Mouse (Mus musculus): Measurements from ENCODE around the gene 1700066M21Rik. TPM values are rescaled to one million over a fixed set of nuclear protein-coding genes. Genes with fewer than 3 reads are reported as not detected.

1700066M21Rik gene
- 14.6 to 27.8 TPM (median 20.0 TPM) in 3 replicates for total RNA-seq (2017)

DNA sequence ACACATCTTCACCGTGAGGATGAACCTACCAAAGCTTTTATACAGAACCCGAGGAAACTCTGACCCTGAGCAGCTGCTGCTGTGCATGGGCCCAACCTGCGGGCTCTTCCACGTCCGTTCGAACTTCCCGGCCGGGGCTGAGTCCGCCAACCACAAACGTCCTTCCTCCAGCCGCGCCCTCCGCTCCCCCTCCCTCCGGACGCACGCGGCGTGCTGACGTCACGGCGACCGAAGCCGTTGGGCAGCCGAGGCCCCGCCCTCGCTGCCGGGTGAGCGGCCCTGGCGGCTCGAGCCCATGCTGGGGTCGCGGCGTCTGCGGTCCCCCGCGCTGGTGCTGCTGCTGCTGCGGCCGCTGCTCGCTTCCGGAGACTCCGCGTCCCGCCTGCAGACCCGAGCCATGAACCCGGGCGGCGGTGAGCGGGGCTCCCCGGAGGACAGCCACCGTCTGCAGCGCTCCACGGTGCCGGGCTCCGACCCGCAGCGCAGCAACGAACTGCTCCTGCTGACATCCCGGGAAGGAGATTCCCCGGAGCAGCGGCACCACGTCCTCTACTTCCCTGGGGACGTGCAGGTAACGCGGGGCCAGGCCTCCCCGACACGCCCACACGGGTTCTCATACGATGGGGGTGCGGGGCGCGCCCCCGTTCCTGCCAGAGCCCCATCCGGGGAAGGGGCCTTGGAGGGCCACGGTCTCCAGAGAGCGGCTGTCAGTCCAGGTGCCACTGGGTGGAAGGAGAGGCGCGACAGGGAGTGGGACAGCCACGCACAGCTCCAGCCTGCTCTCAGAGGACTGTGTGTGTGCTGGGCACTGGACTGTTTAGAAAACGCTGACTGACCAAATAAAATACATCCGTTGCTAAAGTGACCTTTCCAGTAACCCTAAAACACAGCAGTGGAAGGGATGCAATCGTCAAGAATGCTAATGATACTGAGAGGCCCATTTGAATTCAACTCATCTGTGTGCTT lies at the start of gene 1700066M21Rik:
Gene 1700066M21Rik, plus strand, starts transcription at position 245 of the 966 bp plus-strand sequence.
- peak; percentile 94 for ATAC-seq (replicated peaks; ENCODE audit: insufficient number of reproducible peaks, low FRiP score, low TSS enrichment, poor library complexity, severe bottlenecking)

DNA sequence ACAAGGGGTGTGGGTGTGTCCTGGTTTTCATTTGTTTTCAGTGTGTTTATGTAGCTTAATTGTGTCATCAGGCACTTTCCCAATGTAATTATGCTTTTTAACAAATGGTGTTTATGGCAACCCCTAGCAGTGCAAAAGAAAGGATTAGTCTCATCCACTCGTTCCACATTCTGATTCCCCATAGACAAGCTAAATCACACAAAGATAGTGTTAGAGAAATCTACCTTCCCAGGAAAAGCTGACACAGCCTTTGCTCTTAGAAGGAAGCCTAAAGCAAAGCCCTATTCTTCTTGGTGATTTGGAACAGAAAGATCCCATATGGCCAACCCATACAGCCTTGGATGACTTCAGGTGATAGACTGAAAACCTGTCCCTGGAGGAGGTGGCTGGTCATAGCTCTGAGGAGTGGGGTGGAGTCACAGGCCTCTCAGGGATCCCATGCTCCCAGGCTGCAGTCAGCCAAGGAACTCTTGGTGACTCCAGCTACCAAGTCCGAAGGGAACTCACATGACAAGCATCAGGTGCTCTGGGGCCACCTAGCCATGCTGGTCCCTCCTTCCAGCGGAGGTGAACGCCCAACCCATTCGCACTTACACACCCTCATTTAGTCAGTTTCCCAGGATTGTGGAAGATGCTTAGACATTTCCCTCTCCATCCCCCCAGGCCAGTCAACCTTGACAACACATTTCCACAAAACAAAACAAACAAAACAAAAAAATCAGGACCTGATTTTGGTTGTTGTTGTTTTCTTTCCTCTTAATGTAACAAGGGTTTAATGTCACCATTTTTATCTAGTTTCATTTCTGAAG lies 47.9 kb upstream of the 1700066M21Rik start:
- ATAC-seq (replicated peaks; ENCODE audit: insufficient number of reproducible peaks, low FRiP score, low TSS enrichment, poor library complexity, severe bottlenecking), result no peak

DNA sequence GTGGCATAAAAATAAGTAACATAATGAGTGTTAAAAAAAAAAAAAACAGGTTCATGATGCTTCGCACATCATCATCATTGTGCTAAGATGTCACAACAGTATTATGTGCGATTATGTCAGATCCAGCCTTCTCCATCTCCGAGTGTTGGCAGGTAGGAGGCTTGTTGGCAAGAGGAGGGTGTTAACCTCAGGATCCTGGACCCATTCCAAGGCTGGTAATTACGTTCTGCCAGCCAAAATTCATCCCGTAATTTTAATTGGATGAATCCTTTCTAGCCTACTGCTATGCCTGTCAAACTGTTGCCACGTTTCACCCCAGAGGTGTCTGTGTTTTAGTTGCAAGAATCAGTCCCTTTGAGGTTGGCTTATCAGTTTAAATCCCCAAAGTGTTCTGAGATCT lies 47.2 kb upstream of the 1700066M21Rik start:
- ATAC-seq (replicated peaks; ENCODE audit: insufficient number of reproducible peaks, low FRiP score, low TSS enrichment, poor library complexity, severe bottlenecking), result no peak

DNA sequence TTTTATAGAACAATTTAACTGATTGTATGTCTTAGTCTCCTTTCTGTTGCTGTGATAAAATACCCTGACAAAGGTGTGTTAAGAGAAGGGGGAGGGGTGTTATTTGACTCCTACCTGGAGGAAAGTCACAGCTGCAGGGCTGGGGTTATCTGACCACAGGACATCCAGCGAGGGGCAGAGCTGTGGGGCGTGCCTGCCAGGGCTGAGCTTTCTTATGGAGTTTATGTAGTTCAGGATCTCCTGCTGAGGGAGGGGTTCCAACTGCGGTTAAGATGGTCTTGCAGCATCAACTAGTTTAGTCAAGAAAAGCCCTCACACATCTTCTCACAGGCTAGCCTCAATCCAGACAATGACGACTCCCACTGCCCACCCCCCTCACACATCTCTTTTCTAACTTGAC lies 45.4 kb upstream of the 1700066M21Rik start:
- no peak for ATAC-seq (replicated peaks; ENCODE audit: insufficient number of reproducible peaks, low FRiP score, low TSS enrichment, poor library complexity, severe bottlenecking)

DNA sequence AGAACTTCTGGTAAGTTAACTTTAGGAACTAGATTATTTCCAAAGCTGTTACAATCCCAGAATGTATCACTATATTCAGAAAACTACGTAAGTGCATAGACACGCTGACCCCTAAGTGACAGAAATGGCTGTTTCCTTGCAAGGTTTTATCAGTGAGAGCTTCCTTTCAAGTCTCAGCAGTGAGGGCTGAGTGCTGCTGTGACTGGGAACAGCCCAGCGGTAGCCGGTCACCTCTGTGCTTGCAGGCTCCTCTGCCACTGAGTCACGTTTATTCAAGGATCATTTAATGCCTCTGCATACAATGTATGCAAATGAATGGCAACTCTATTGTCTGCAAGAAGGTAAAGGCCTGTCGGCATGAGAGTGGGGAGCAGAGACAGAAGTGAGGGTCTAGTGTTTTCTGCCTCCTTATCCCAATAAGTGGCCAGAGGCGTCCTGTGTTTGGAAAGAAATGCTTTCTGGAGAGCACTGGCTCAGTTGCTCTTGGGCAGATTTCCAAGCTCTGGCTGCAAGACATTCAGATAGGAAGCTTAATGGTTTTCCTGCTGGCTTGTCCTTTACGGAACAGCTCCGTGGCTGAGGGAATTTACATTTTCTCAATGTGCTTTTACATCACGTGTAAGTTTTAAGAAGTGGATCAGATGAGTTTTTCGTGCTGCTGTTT lies 43.7 kb upstream of the 1700066M21Rik start:
- ATAC-seq (replicated peaks; ENCODE audit: insufficient number of reproducible peaks, low FRiP score, low TSS enrichment, poor library complexity, severe bottlenecking), result no peak

DNA sequence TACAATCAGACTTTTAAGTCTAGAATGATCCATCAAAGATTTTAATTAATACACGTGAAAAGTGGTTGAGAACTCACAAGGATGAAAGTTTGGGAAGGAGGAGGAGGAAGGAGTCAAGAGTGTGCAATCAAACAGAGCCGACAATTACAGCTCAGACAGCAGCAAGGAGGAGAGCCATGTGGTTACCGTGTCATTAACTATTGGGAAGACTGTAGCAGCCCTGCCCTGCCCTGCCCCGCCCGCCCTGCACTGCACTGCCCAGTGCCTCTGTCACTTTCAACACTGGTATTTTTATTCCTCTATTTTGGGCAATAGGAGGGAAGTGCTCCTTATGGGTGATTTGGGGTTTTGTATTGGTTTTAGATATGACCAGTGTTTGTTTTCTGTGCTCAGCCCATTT lies 42.2 kb upstream of the 1700066M21Rik start:
- ATAC-seq (replicated peaks; ENCODE audit: insufficient number of reproducible peaks, low FRiP score, low TSS enrichment, poor library complexity, severe bottlenecking), result no peak

DNA sequence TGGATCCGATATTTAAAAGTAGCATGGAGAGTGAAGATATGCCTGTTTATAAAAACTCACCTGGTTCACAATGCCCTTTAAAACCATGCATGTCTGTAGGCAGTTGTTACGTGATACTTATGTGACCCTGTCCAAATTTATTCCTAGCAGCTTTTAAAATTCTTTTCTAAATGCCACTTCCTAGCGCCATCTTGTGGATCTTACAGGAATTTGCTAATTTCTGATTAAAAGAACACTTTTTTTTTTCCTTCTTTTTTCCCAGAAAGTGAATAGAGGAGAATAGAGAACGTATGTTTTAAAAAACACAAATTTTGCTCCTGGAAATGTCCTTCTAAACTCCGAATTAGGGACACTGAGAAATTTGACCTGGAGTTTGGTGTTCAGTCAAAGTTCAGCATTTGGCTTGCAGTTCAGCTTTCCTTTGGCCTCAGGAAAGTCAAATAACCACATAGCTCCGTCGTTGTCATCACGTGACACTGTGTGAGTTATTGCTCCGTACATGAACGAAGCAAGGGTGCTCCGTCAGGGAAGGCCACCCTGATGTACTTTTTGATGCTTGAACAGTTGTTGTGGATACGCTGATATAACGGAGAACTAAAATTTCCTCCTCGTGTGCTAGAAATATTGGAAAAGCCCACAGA lies 38.1 kb upstream of the 1700066M21Rik start:
- ATAC-seq (replicated peaks; ENCODE audit: insufficient number of reproducible peaks, low FRiP score, low TSS enrichment, poor library complexity, severe bottlenecking), result no peak

DNA sequence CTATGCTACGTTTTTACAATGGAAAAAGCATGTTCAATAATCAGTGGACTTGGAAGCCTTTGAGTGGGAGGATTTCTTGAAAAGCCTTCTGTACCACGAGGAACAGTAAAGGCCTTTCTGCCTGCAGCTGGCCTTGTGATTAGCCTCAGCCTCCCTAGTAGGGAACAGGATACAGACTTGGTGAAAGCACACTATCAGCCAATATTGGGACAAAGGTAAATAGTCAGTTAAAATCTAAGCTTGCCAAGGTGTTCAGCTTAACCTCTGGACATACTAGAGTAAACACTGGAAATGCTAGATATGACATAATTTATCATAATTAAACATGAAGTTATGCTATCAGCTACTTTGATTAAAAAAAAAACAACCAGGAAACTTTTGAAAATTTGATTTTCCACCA lies 36.2 kb upstream of the 1700066M21Rik start:
- no peak for ATAC-seq (replicated peaks; ENCODE audit: insufficient number of reproducible peaks, low FRiP score, low TSS enrichment, poor library complexity, severe bottlenecking)

DNA sequence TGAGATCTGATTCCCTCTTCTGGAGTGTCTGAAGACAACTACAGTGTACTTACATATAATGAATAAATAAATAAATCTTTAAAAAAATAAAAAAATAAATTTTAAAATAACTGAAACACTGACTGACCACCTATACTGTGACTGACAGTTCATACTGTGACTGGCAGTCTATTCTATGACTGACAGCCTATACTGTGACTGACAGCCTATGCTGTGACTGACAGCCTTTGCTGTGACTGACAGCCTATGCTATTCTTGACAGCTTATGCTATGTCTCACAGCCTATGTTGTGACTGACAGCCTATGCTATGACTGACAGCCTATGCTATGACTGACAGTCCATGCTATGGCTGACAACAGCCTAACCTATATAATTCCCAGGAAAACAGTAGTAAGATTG lies 29.9 kb upstream of the 1700066M21Rik start:
- ATAC-seq (replicated peaks; ENCODE audit: insufficient number of reproducible peaks, low FRiP score, low TSS enrichment, poor library complexity, severe bottlenecking), result no peak

DNA sequence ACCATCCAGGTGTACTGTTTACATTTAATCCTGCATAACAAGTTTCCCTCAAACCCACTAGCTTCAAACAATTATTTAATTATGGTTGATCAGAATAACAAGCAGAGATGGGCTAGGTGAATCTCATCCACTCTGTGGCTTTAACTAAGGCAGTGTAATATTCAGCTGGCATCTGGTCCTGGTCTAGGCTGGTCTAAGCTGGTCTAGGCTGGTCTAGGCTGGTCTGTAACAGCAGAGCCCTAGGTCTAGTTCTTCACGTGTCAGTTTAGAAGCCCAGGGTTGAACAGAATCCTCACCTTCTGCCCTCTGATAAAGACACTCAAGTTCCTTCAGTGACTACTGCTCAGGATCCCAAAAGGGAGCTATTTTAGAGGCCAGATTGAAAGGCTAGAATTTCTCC lies 25.5 kb upstream of the 1700066M21Rik start:
- no peak for ATAC-seq (replicated peaks; ENCODE audit: insufficient number of reproducible peaks, low FRiP score, low TSS enrichment, poor library complexity, severe bottlenecking)

DNA sequence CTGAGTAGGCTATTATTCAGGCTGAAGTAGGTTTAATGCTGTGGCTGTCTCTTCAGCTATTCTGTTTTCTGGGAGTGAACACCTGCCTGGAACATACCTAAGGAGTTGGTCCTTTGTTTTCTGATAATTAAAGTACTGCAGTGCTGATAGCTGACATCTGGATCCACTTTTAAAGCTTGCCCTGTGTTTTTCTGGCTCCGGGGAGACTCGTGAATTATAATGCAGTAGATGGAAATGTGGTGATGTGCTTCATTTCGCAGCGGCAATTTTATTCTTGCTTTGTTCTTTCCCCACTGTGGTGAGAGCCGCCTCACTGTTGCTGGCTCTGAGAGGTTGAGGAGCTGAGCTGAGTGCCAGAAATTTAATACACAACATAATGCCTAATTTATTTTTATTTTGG lies 18.9 kb upstream of the 1700066M21Rik start:
- no peak for ATAC-seq (replicated peaks; ENCODE audit: insufficient number of reproducible peaks, low FRiP score, low TSS enrichment, poor library complexity, severe bottlenecking)

DNA sequence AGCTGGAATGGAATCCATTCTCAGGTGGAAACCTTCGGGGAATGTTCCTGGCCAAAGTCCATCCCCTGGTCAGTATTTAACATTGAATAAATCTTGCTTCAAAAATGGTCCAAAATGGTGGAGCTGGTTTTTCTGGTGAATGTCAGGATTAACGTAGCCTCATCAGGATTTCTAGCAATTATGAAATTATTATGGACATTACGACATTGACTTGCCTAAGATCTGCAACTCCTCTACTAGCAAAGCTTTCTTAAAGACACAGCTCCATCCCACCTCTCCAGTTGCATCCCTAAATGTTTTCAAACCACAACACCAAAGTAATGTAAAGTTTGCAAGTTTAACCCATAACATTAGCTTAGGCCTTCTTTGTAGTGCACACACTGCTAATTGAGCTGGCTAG lies 10.0 kb upstream of the 1700066M21Rik start:
- no peak for ATAC-seq (replicated peaks; ENCODE audit: insufficient number of reproducible peaks, low FRiP score, low TSS enrichment, poor library complexity, severe bottlenecking)

DNA sequence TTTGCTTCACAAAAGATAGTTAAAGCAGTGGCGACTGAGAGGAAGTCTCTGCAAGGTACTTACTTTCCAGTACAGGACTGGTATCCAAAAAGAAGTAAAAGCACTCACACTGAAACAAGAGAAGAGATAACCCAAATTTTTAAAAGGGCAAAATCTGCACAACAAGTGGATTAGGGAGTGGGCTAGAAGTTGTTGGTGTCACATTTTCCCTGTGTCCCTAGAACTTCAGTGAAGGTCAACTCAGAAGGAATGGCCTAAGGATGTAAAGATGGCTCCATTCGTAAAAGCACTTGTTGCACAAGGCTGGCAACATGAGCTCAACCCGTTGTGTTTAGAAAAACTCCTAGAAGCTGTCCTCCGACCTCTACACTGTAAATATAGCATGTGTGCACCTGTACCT lies 8.3 kb upstream of the 1700066M21Rik start:
- ATAC-seq (replicated peaks; ENCODE audit: insufficient number of reproducible peaks, low FRiP score, low TSS enrichment, poor library complexity, severe bottlenecking), result no peak

DNA sequence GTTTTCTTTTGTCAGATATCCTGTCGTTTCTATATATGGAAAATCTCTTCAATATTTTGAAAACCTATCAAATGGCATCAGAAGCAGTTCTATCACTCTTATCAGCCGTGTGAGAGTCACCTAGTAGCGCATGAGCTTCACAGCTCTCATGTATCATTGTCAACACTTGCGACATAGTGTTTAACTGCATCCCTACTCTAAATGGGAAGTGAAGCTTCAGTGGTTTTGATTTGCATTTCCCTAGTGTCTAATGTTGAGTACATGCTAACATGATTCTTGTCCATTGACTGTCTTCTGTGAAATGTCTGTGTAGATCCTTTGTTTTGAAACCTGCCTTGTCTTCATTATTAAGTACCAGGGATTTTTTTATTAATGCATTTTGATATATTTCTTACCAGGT lies 7.0 kb upstream of the 1700066M21Rik start:
- peak; percentile 88 for ATAC-seq (replicated peaks; ENCODE audit: insufficient number of reproducible peaks, low FRiP score, low TSS enrichment, poor library complexity, severe bottlenecking)

DNA sequence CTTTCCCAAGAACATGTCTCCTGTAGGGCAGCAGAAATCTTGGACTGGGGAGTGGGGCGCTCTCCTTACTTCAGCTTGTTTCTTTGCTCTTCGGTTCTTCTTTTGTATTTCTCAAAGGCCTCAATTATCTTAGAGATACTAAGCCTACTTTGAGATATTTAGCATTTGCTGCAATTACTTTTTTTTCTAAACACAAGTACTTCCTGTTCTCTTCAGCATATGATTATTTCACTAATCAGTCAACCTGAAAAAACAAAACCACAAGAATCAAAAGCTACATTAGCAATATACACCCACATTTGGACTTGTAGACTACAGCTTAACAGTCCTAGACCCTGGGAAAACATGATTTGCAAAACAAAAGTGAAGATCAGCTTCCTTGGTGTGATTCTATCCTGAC lies 2.1 kb upstream of the 1700066M21Rik start:
- no peak for ATAC-seq (replicated peaks; ENCODE audit: insufficient number of reproducible peaks, low FRiP score, low TSS enrichment, poor library complexity, severe bottlenecking)

DNA sequence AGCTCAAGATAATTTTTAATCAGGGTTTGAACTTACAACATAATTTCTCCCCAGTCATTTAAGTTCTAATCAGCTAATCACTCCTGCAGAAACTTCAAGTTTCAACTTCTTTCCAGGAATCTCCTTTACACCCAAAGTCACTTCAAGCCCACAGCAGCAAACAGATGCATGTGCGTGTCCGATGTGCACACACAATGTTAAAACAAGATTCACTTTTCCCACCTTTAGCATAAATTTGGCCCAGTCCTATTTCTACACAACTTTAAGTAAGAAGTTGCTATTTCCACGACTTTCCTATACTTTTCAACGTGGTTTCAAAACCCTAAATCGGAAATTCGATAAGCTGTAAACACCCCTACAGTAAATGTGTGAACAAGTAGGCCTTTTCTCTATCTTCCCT lies 614 bp upstream of the 1700066M21Rik start:
- no peak for ATAC-seq (replicated peaks; ENCODE audit: insufficient number of reproducible peaks, low FRiP score, low TSS enrichment, poor library complexity, severe bottlenecking)

DNA sequence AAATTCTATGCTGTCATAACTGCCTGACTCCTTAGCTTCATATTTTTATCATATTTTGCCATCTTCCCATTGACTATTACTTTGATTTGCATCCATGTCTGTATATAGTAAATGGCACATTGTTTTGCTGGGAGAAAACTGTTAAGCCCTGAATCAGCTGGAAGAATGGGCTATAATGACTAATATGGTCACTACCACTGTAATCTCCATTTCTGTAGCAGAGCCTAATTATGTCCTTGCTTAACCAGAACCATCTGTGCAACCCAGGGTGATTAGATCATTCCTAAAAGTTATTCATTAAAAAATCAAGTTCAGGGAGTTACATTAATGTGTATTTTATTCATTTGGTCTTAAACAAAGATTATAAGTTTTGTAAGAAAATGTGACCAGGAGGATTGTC lies 9.1 kb downstream of the 1700066M21Rik start:
- ATAC-seq (replicated peaks; ENCODE audit: insufficient number of reproducible peaks, low FRiP score, low TSS enrichment, poor library complexity, severe bottlenecking), result no peak

DNA sequence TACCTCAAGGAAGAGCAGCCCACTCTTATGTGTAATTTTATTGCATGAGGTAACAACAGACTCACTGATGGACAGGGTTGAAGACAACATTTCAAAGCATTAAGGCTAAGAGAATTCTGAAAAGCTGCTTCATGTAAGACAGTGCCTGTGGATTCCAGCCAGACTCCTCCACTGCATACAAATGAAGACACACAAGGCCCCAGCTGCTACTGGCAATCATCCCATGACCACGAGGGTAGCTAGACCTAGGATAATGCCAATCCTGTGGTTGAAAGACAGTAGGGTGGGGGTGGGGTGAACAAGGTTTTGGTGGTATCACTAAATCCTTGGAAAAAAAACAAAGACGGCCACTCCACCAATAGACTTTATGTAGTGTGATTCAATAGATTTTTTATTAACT lies 10.5 kb downstream of the 1700066M21Rik start:
- ATAC-seq (replicated peaks; ENCODE audit: insufficient number of reproducible peaks, low FRiP score, low TSS enrichment, poor library complexity, severe bottlenecking), result no peak

Measured in monocyte, adult 5-6 weeks (primary cell).